Mouse (Mus musculus) olfactory bulb, adult 2 months (tissue): ENCODE measurements around the gene Zfp945.

Source experiments
- CTCF ChIP-seq: fragments of 200-500 bp; IDR thresholded peaks from 2 replicates; pipeline ENCODE4 v1.5.1; 2012; ENCODE audit warnings: low read depth, mild to moderate bottlenecking, low read length, moderate library complexity; ENCODE audit not compliant: insufficient read depth
- POLR2A ChIP-seq: fragments of 200-500 bp; IDR thresholded peaks from 2 replicates; pipeline ENCODE4 v1.6.1; 2012; ENCODE audit warnings: mild to moderate bottlenecking, low read depth, low read length, moderate library complexity; ENCODE audit not compliant: insufficient read depth

GRCm38 (mm10) chr17:22876316-22876715 is 9.4 kb upstream of the Zfp945 start:
- TF ChIP-seq POLR2A: no peak
- no peak for TF ChIP-seq CTCF
